Mouse (Mus musculus) forebrain, embryonic 16.5 days (tissue): ENCODE data around the gene Map2k5. TPM values are rescaled to one million over a fixed set of nuclear protein-coding genes. Genes with fewer than 3 reads are reported as not detected.

ENCODE experiments used
- ATAC-seq: fragments of 200-750 bp; cut with Nextera tagmentation; 2 replicates; pipeline ENCODE4 v1.8.0; 2017; ENCODE audit warnings: mild to moderate bottlenecking, moderate library complexity
- H3K27ac ChIP-seq: fragments of 300-500 bp; sonication (generic); 2 replicates; pipeline ENCODE4 v1.5.1; 2014; ENCODE audit warnings: low read length, control low read depth
- H3K27me3 ChIP-seq: fragments of 300-500 bp; sonication (generic); replicated peaks from 2 replicates; pipeline ENCODE4 v1.6.1; 2014; ENCODE audit warnings: low read length; ENCODE audit not compliant: control insufficient read depth, insufficient read depth
- H3K36me3 ChIP-seq: fragments of 300-500 bp; sonication (generic); 2 replicates; pipeline ENCODE4 v1.6.1; 2014; ENCODE audit not compliant: control insufficient read depth, insufficient read depth
- H3K4me1 ChIP-seq: fragments of 300-500 bp; sonication (generic); replicated peaks from 2 replicates; pipeline ENCODE4 v1.6.1; 2014; ENCODE audit warnings: low read length; ENCODE audit not compliant: control insufficient read depth, insufficient read depth
- H3K4me2 ChIP-seq: fragments of 300-500 bp; sonication (generic); 2 replicates; pipeline ENCODE4 v1.6.1; 2014; ENCODE audit warnings: mild to moderate bottlenecking, low read length, control low read depth
- H3K4me3 ChIP-seq: fragments of 300-500 bp; sonication (generic); replicated peaks from 2 replicates; pipeline ENCODE4 v1.5.1; 2014; ENCODE audit warnings: mild to moderate bottlenecking, low read length, control low read depth
- H3K9ac ChIP-seq: fragments of 300-500 bp; sonication (generic); replicated peaks from 2 replicates; pipeline ENCODE4 v1.6.1; 2014; ENCODE audit warnings: low read depth, low read length, control low read depth
- H3K9me3 ChIP-seq: fragments of 300-500 bp; sonication (generic); 2 replicates; pipeline ENCODE4 v1.6.1; 2016; ENCODE audit warnings: low read length; ENCODE audit not compliant: control insufficient read depth
- WGBS: fragments of 180-500 bp; shearing (Covaris S2); extraction: QIAGEN DNeasy Blood & Tissue Kit; methylation state at CpG from one replicate; pipeline ENCODE4 v1.1.7; 2014; 5-methylcytosine and 5-hydroxymethylcytosine counted together
- polyA plus RNA-seq: library from polyadenylated mRNA; unstranded; fragments of >200 nt; fragmentation: Nextera tagmentation; extraction: Ambion mirVana; gene quantifications from 2 replicates; pipeline ENCODE4 v1.2.1, GENCODE M21; 2015

Gene Map2k5
- polyA plus RNA-seq, 1 experiment from 2014 or later = 39.9 TPM

- peaks cover 2% of the 10 kb centered on the region; the same call in 1 of the 2 replicates for H3K27me3 ChIP-seq
- H3K4me2 ChIP-seq = no peak overlapping the region
- no peak for ATAC-seq
- H3K9me3 ChIP-seq = no peaks in the 10 kb centered on the region
- no peak overlapping the region for H3K27ac ChIP-seq
- no peaks in the 10 kb centered on the region for H3K4me1 ChIP-seq
- WGBS = 33% methylated on average over 2 of the region's 2 CpGs
- H3K9ac ChIP-seq = no peak overlapping the region
- no peaks in the 10 kb centered on the region for H3K36me3 ChIP-seq
- no peak overlapping the region for H3K4me3 ChIP-seq
Observed at GRCm38 (mm10) chr9:63171951-63172350, 205.8 kb downstream of the Map2k5 start.

- Histone ChIP-seq H3K36me3 (no peaks in the 10 kb centered on the region), H3K9ac (no peak overlapping the region), H3K4me1 (peaks cover 7% of the 10 kb centered on the region), H3K27me3 (no peaks in the 10 kb centered on the region), H3K4me3 (no peak overlapping the region), H3K4me2 (no peak overlapping the region), H3K27ac (no peak overlapping the region), H3K9me3 (no peaks in the 10 kb centered on the region)
- ATAC-seq = no peak
- WGBS = 100% methylated on average over 1 of the region's 1 CpGs
Observed at GRCm38 (mm10) chr9:63169127-63169526, 208.6 kb downstream of the Map2k5 start.

GRCm38 (mm10) chr9:63165070-63165469, 212.6 kb downstream of the Map2k5 start:
- no peaks in the 10 kb centered on the region for H3K27me3 ChIP-seq
- H3K9ac ChIP-seq = no peak overlapping the region
- no peak overlapping the region for H3K27ac ChIP-seq
- 34% methylated on average over 9 of the region's 9 CpGs for WGBS
- ATAC-seq = no peak
- H3K4me1 ChIP-seq = peaks cover 7% of the 10 kb centered on the region
- H3K4me3 ChIP-seq = no peak overlapping the region
- no peaks in the 10 kb centered on the region for H3K36me3 ChIP-seq
- no peaks in the 10 kb centered on the region for H3K9me3 ChIP-seq
- no peak overlapping the region for H3K4me2 ChIP-seq

GRCm38 (mm10) chr9:63163756-63164155, 213.9 kb downstream of the Map2k5 start:
- Histone ChIP-seq H3K4me3 (no peak overlapping the region), H3K4me2 (no peak overlapping the region), H3K4me1 (peaks cover 7% of the 10 kb centered on the region), H3K9ac (no peak overlapping the region), H3K9me3 (no peaks in the 10 kb centered on the region), H3K27ac (no peak overlapping the region), H3K27me3 (peaks cover 6% of the 10 kb centered on the region; the same call in 1 of the 2 replicates), H3K36me3 (no peaks in the 10 kb centered on the region)
- whole genome bisulfite sequencing = 79% methylated on average over 8 of the region's 8 CpGs
- no peak for ATAC-seq

GRCm38 (mm10) chr9:63151949-63152348, 225.8 kb downstream of the Map2k5 start:
- 6% methylated on average over 14 of the region's 14 CpGs for WGBS
- no peak overlapping the region for H3K27ac ChIP-seq
- H3K4me1 ChIP-seq = peaks cover 30% of the 10 kb centered on the region
- H3K9ac ChIP-seq = no peak overlapping the region
- H3K36me3 ChIP-seq = no peaks in the 10 kb centered on the region
- ATAC-seq = peak; percentile 57
- H3K4me2 ChIP-seq = 0 out of 2 replicates have a peak overlapping the region, but pooled peaks have one; percentile 21
- H3K9me3 ChIP-seq = peaks cover 3% of the 10 kb centered on the region; the same call in 1 of the 2 replicates
- H3K27me3 ChIP-seq = peaks cover 81% of the 10 kb centered on the region
- no peak overlapping the region for H3K4me3 ChIP-seq

GRCm38 (mm10) chr9:63151072-63151870, 226.4 kb downstream of the Map2k5 start:
- Histone ChIP-seq H3K9ac (no peak overlapping the region), H3K27ac (no peak overlapping the region), H3K36me3 (no peaks in the 10 kb centered on the region), H3K9me3 (peaks cover 3% of the 10 kb centered on the region; the same call in 1 of the 2 replicates), H3K4me3 (no peak overlapping the region), H3K4me1 (peaks cover 33% of the 10 kb centered on the region), H3K27me3 (peaks cover 84% of the 10 kb centered on the region), H3K4me2 (no peak overlapping the region)
- WGBS = under 1% methylated on average over 20 of the region's 20 CpGs
- ATAC-seq = no peak

GRCm38 (mm10) chr9:63150086-63150800, 227.5 kb downstream of the Map2k5 start:
- ATAC-seq = no peak
- Histone ChIP-seq H3K27ac (no peak overlapping the region), H3K4me3 (no peak overlapping the region), H3K36me3 (no peaks in the 10 kb centered on the region), H3K9ac (no peak overlapping the region), H3K4me2 (no peak overlapping the region), H3K9me3 (peaks cover 3% of the 10 kb centered on the region; the same call in 1 of the 2 replicates), H3K4me1 (peaks cover 42% of the 10 kb centered on the region), H3K27me3 (peaks cover 85% of the 10 kb centered on the region)
- WGBS = 1% methylated on average over 26 of the region's 27 CpGs

- Histone ChIP-seq H3K9me3 (peaks cover 3% of the 10 kb centered on the region; the same call in 1 of the 2 replicates), H3K36me3 (no peaks in the 10 kb centered on the region), H3K27me3 (peaks cover 82% of the 10 kb centered on the region), H3K4me3 (peak overlapping the region; percentile 44), H3K4me1 (peaks cover 50% of the 10 kb centered on the region), H3K9ac (no peak overlapping the region), H3K27ac (no peak overlapping the region), H3K4me2 (peak overlapping the region; percentile 67)
- WGBS = under 1% methylated on average over 20 of the region's 20 CpGs
- ATAC-seq = no peak
Observed at GRCm38 (mm10) chr9:63149372-63149766, 228.3 kb downstream of the Map2k5 start.
